Mouse (Mus musculus) monocyte, adult 59 days (primary cell): ENCODE data around the gene Ranbp3. TPM values are rescaled to one million over a fixed set of nuclear protein-coding genes. Genes with fewer than 3 reads are reported as not detected.

ENCODE experiments used
- total RNA-seq, 2 experiments: library from RNA; stranded (reverse); gene quantifications; one replicate each; pipeline ENCODE4 v1.2.4; 2023

The Ranbp3 gene
- total RNA-seq, result 10 to 100 TPM; 68.3 to 70.9 TPM

GRCm38 (mm10) chr17:56672941-56673646, at the start of gene Ranbp3:
Gene Ranbp3 (plus strand): TSS chr17:56673294.

GRCm38 (mm10) chr17:56626754-56627470, 46.2 kb upstream of the Ranbp3 start, which contains the start of gene Lonp1:
Gene Lonp1 (minus strand): TSS chr17:56626887.

GRCm38 (mm10) chr17:56627530-56628277, 45.4 kb upstream of the Ranbp3 start, which contains the start of gene Catsperd:
Gene Catsperd (plus strand): TSS chr17:56628143.

GRCm38 (mm10) chr17:56717363-56718058, 44.4 kb downstream of the Ranbp3 start, which contains the start of the genes Ndufa11 and Vmac:
Gene Ndufa11 (plus strand): TSS chr17:56717767.
Gene Vmac (minus strand): TSS chr17:56718022.

GRCm38 (mm10) chr17:56757416-56758123, 84.5 kb downstream of the Ranbp3 start, which contains the start of gene Nrtn:
Gene Nrtn (minus strand): TSS chr17:56757530.

Other genes starting within 250 kb of the Ranbp3 start
- gene Ptprs, start 196.8 kb upstream of the Ranbp3 start, total RNA-seq, result 10 to 100 TPM; 51.6 to 65.6 TPM
- not detected for gene Znrf4, start 160.9 kb upstream of the Ranbp3 start, total RNA-seq
- gene Gm20219, start 118.9 kb upstream of the Ranbp3 start, total RNA-seq, result 1 to 10 TPM; 4.5 to 7.7 TPM
- 100 to 1,000 TPM; 378 to 409 TPM for gene Safb2, start 88.7 kb upstream of the Ranbp3 start, total RNA-seq
- 100 to 1,000 TPM; 192 to 207 TPM for gene Safb, start 88.5 kb upstream of the Ranbp3 start, total RNA-seq
- 10 to 100 TPM; 62.6 to 67.6 TPM for gene 2410015M20Rik, start 63.5 kb upstream of the Ranbp3 start, total RNA-seq
- gene Rpl36, start 59.9 kb upstream of the Ranbp3 start, total RNA-seq, result 100 to 1,000 TPM; 871 to 971 TPM
- gene Lonp1, start 46.4 kb upstream of the Ranbp3 start, total RNA-seq, result 10 to 100 TPM; 30.7 to 32.1 TPM
- under 1 TPM; 0.42 to 0.55 TPM for gene Catsperd, start 45.2 kb upstream of the Ranbp3 start, total RNA-seq
- 10 to 100 TPM; 65.3 to 82.2 TPM for gene Ndufa11, start 44.5 kb downstream of the Ranbp3 start, total RNA-seq
- gene Vmac, start 44.7 kb downstream of the Ranbp3 start, total RNA-seq, result 1 to 10 TPM; 5.4 to 5.7 TPM
- not detected for gene Nrtn, start 84.2 kb downstream of the Ranbp3 start, total RNA-seq
- 10 to 100 TPM; 47.3 to 49.5 TPM for gene Dus3l, start 91.5 kb downstream of the Ranbp3 start, total RNA-seq
- gene Prr22, start 97.0 kb downstream of the Ranbp3 start, total RNA-seq, result under 1 TPM; 0.42 to 0.70 TPM
- 10 to 100 TPM; 71.8 to 73.4 TPM for gene Rfx2, start 157.7 kb downstream of the Ranbp3 start, total RNA-seq
- gene Acsbg2, start 201.2 kb downstream of the Ranbp3 start, total RNA-seq, result not detected
- gene 1700061G19Rik, start 202.2 kb downstream of the Ranbp3 start, total RNA-seq, result under 1 TPM in 1 of 2 experiments, not detected in 1; 0.24 TPM